Mouse (Mus musculus): ENCODE results near the gene Endod1.

DNA sequence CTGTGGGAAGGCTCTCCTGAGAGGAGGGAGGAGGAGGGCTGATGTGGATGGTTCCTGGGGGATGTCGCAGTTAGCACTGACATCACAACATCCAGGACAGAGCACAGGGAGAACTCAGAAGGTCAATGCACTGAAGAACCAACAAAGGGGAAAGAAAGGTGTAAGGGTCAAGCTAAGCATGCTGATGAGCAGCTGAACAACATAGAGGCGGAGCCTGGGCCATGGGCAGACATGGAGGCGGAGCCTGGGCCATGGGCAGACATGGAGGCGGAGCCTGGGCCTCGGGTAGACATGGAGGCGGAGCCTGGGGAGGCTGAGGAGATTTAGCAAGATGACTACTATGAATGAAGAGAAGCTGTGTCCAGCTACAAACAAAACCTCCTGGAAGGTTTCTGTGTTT, 17.8 kb downstream of the Endod1 start:
- TF ChIP-seq CTCF (IDR thresholded peaks at IDR 0.05; ENCODE audit: control insufficient read depth, insufficient read depth, insufficient read length) (no peak), MYOD1 (IDR thresholded peaks at IDR 0.05; ENCODE audit: control insufficient read depth, insufficient read length, low read depth) (no peak), MAX (IDR thresholded peaks at IDR 0.05) (no peak), USF1 (IDR thresholded peaks at IDR 0.05; ENCODE audit: low read depth) (no peak), MYOG (IDR thresholded peaks at IDR 0.05; ENCODE audit: control insufficient read depth, extremely low read depth, insufficient read length) (no peak), FOSL1 (IDR thresholded peaks at IDR 0.05; ENCODE audit: insufficient read depth, low read length, poor library complexity, severe bottlenecking) (no peak), CEBPB (IDR thresholded peaks at IDR 0.05; ENCODE audit: low read depth) (no peak)
